Mouse (Mus musculus) spleen, adult 2 months (tissue): ENCODE measurements around the gene Catsperd. TPM values are rescaled to one million over a fixed set of nuclear protein-coding genes. Genes with fewer than 3 reads are reported as not detected.
"Not testable (repeated sequence)": the region's sequence is repeated elsewhere in the genome, so short reads cannot be mapped to it uniquely, and the experiment has no call there.

Source experiments
- DNase-seq, 2 experiments: peaks; one replicate each; pipeline versions ENCODE4 v3.0.0 to v3.0.0-alpha.2; 2012 to 2021; ENCODE audit warnings: low spot score in 2 of 2, low read depth in 1 of 2
- H3K27ac ChIP-seq: fragments of 200-500 bp; 2 replicates; pipeline ENCODE4 v1.5.1; 2012; ENCODE audit warnings: low read length, inconsistent platforms; ENCODE audit not compliant: insufficient read depth
- H3K27me3 ChIP-seq: fragments of 200-500 bp; 2 replicates; pipeline ENCODE4 v1.6.1; 2012; ENCODE audit warnings: mild to moderate bottlenecking, moderate library complexity, low read length, inconsistent platforms; ENCODE audit not compliant: control insufficient read depth, insufficient read depth
- H3K36me3 ChIP-seq: fragments of 200-500 bp; 2 replicates; pipeline ENCODE4 v1.6.1; 2012; ENCODE audit warnings: mild to moderate bottlenecking, low read length, inconsistent platforms; ENCODE audit not compliant: control insufficient read depth, insufficient read depth
- H3K4me1 ChIP-seq: fragments of 200-500 bp; 2 replicates; pipeline ENCODE4 v1.6.1; 2011; ENCODE audit warnings: inconsistent platforms; ENCODE audit not compliant: control insufficient read depth, insufficient read depth, insufficient read length
- H3K4me3 ChIP-seq: fragments of 200-500 bp; 2 replicates; pipeline ENCODE4 v1.5.1; 2011; ENCODE audit warnings: mild to moderate bottlenecking, inconsistent platforms; ENCODE audit not compliant: insufficient read depth, insufficient read length; ENCODE audit errors: extremely low read depth
- CTCF ChIP-seq: fragments of 200-500 bp; IDR thresholded peaks from 2 replicates; pipeline ENCODE4 v1.5.1; 2011; ENCODE audit warnings: mild to moderate bottlenecking, inconsistent platforms; ENCODE audit not compliant: insufficient read depth, insufficient read length, insufficient replicate concordance; ENCODE audit errors: extremely low read depth
- POLR2A ChIP-seq: fragments of 200-500 bp; IDR thresholded peaks from 2 replicates; pipeline ENCODE4 v1.6.1; 2011; ENCODE audit warnings: low read depth, low read length, inconsistent platforms
- WGBS: fragments of 180-500 bp; shearing (Covaris S2); methylation state at CpG from one replicate; pipeline ENCODE4 v1.1.7; 2018; 5-methylcytosine and 5-hydroxymethylcytosine counted together
- polyA plus RNA-seq: library from polyadenylated mRNA; depleted of rRNA; stranded (reverse); fragments of >200 nt; gene quantifications from 2 replicates; pipeline ENCODE4 v1.2.3, GENCODE M21; 2012

The Catsperd gene
- polyA plus RNA-seq, 1 experiment: 0.28 TPM

- peak within 1 kb of the TSS; percentile 70 for H3K4me3 ChIP-seq
- under 1% methylated on average over 52 of the region's 52 CpGs for WGBS
- DNase-seq: peak; percentile 79 to 89
- no peaks in the 10 kb centered on the region for H3K27me3 ChIP-seq
- TF ChIP-seq POLR2A (peak; percentile 72), CTCF (peak; percentile 96)
- H3K4me1 ChIP-seq: peaks cover 14% of the 10 kb centered on the region; the same call in 1 of the 2 replicates
- peaks cover 27% of the 10 kb centered on the region for H3K36me3 ChIP-seq
- peak within 1 kb of the TSS; percentile 74 for H3K27ac ChIP-seq
These were observed 14.6 kb upstream of the Catsperd start, which contains the start of gene Rpl36 for GRCm38 (mm10) chr17:56613236-56613844. Gene Rpl36 (plus strand): TSS chr17:56613416.

DNA sequence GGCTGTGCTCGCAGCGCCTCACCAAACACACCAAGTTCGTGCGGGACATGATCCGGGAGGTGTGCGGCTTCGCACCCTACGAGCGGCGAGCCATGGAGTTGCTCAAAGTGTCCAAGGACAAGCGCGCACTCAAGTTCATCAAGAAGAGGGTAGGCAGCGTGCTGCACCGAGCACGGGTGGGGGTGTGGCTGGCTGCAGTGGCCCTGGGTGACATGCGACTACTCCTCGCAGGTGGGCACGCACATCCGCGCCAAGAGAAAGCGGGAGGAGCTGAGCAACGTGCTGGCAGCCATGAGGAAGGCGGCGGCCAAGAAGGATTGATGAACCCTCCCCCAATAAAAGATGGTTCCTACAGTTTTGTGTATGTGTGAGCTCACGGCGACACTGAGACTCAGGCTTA is 14.1 kb upstream of the Catsperd start:
- not testable (repeated sequence) for H3K27me3 ChIP-seq, DNase-seq
- H3K4me3 ChIP-seq: peak overlapping the region; percentile 70
- peaks cover 11% of the 10 kb centered on the region; the same call in 1 of the 2 replicates for H3K4me1 ChIP-seq
- H3K27ac ChIP-seq: peak overlapping the region; percentile 74
- WGBS: under 1% methylated on average over 26 of the region's 26 CpGs
- H3K36me3 ChIP-seq: peaks cover 31% of the 10 kb centered on the region

DNA sequence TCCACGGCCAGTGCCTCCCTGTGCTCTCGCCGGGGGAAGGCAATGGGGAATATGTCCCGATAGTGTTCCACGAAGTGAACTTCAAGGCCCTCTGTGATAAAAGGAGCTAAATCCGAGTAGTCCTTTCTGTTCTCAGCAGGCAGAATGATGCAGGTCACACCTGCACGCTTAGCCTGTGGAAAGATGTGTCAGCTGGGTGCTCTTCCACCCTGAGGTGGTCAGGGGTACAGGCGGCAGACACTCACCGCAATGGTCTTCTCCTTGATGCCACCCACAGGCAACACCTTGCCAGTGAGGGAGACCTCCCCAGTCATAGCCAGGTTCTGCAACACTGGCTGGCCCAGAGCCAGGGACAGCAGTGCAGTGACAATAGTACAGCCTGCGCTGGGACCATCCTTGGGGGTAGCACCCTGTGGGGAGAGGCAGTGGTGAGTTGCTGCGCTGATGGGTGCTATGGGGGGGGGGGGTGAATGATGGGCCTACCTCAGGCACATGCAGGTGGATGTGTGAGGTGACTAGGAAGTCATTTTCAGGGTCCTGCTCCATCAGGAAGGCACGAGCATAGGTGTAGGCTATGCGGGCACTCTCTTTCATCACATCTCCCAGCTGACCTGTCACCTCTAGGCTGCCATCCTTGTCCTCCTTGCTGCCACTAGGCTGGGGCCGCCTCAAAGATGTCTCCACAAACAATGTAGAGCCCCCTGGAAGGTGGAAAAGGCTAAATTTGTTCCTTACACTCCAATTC is 13.4 kb upstream of the Catsperd start:
- Histone ChIP-seq H3K4me1 (peaks cover 11% of the 10 kb centered on the region; the same call in 1 of the 2 replicates), H3K36me3 (peaks cover 38% of the 10 kb centered on the region), H3K4me3 (peak overlapping the region; percentile 70; the same call in 1 of the 2 replicates), H3K27ac (no peak overlapping the region), H3K27me3 (no peaks in the 10 kb centered on the region)
- WGBS: 27% methylated on average over 14 of the region's 14 CpGs
- no peak for DNase-seq
- TF ChIP-seq CTCF (no peak), POLR2A (no peak)

GRCm38 (mm10) chr17:56615136-56615784 is 12.7 kb upstream of the Catsperd start:
- DNase-seq: no peak
- H3K4me3 ChIP-seq: no peak overlapping the region
- H3K27ac ChIP-seq: no peak overlapping the region
- 90% methylated on average over 11 of the region's 11 CpGs for WGBS
- peaks cover 45% of the 10 kb centered on the region for H3K36me3 ChIP-seq
- no peak for TF ChIP-seq CTCF
- no peak for TF ChIP-seq POLR2A
- peaks cover 8% of the 10 kb centered on the region; the same call in 1 of the 2 replicates for H3K4me1 ChIP-seq
- H3K27me3 ChIP-seq: no peaks in the 10 kb centered on the region

GRCm38 (mm10) chr17:56615792-56616191 is 12.2 kb upstream of the Catsperd start:
- no peak overlapping the region for H3K4me3 ChIP-seq
- H3K27ac ChIP-seq: no peak overlapping the region

GRCm38 (mm10) chr17:56616725-56617124 is 11.2 kb upstream of the Catsperd start:
- Histone ChIP-seq H3K27ac (no peak overlapping the region), H3K4me1 (peaks cover 7% of the 10 kb centered on the region; the same call in 1 of the 2 replicates), H3K4me3 (no peak overlapping the region), H3K27me3 (no peaks in the 10 kb centered on the region), H3K36me3 (peaks cover 50% of the 10 kb centered on the region)
- WGBS: 93% methylated on average over 3 of the region's 3 CpGs
- DNase-seq: no peak
- TF ChIP-seq CTCF (no peak), POLR2A (no peak)

More at GRCm38 (mm10) chr17:56615792-56616191, 12.2 kb upstream of the Catsperd start:
- H3K36me3 ChIP-seq: peaks cover 48% of the 10 kb centered on the region
- H3K27me3 ChIP-seq: no peaks in the 10 kb centered on the region
- 93% methylated on average over 4 of the region's 4 CpGs for WGBS
- TF ChIP-seq POLR2A (no peak), CTCF (no peak)
- H3K4me1 ChIP-seq: peaks cover 7% of the 10 kb centered on the region; the same call in 1 of the 2 replicates
- DNase-seq: no peak

GRCm38 (mm10) chr17:56617628-56618027 is 10.3 kb upstream of the Catsperd start:
- Histone ChIP-seq H3K27ac (no peak overlapping the region), H3K36me3 (peaks cover 53% of the 10 kb centered on the region), H3K4me1 (peaks cover 7% of the 10 kb centered on the region; the same call in 1 of the 2 replicates), H3K4me3 (no peak overlapping the region), H3K27me3 (no peaks in the 10 kb centered on the region)
- DNase-seq: no peak
- 89% methylated on average over 8 of the region's 8 CpGs for WGBS
- TF ChIP-seq CTCF (no peak), POLR2A (no peak)
